23 mouse cellular contexts compared by ENCODE assay signal in genomic region chr3:103514061-103514460, GRCm38 (mm10).
DNase-seq lines count a peak whose midpoint lies in the region; ATAC-seq and TF ChIP-seq lines count a peak whose summit lies in the region.
"Had no signal": no experiment of that assay in that cellular context is flagged by ENCODE, and none has a peak within 500 bp of the region (broad histone marks: within the 10 kb centered on the region; RNA-seq: fewer than 3 reads in every experiment).

No protein-coding gene starts in this region.

- H3K27ac ChIP-seq in limb, embryonic 14.5 days (replicated peaks; ENCODE audit: low read depth, low read length), result no peak overlapping the region
- H3K27ac ChIP-seq in limb, embryonic 10.5 days, result no peak overlapping the region
- peak overlapping the region; percentile 11; the same call in 1 of the 2 replicates for H3K27ac ChIP-seq in limb, embryonic 15.5 days
- H3K27ac ChIP-seq in liver, embryonic 11.5 days (ENCODE audit: low read depth, low read length), result no peak overlapping the region
- H3K27ac ChIP-seq: embryonic facial prominence, embryonic 15.5 days; forebrain, embryonic 12.5 days; forebrain, embryonic 15.5 days; heart, adult 2 months; heart, embryonic 10.5 days; heart, embryonic 13.5 days; hindbrain, embryonic 12.5 days; hindbrain, embryonic 15.5 days had no signal

- no peaks in the 10 kb centered on the region for H3K9me3 ChIP-seq in limb, embryonic 14.5 days (ENCODE audit: control insufficient read depth, low read length)
- no peaks in the 10 kb centered on the region for H3K9me3 ChIP-seq in limb, embryonic 10.5 days (replicated peaks)
- H3K9me3 ChIP-seq in limb, embryonic 15.5 days, result no peaks in the 10 kb centered on the region
- no peaks in the 10 kb centered on the region for H3K9me3 ChIP-seq in liver, embryonic 11.5 days (ENCODE audit: control insufficient read depth, low read length)
- H3K9me3 ChIP-seq: embryonic facial prominence, embryonic 15.5 days; forebrain, embryonic 12.5 days; forebrain, embryonic 15.5 days; heart, embryonic 10.5 days; heart, embryonic 13.5 days; hindbrain, embryonic 12.5 days; hindbrain, embryonic 15.5 days had no signal

- no peaks in the 10 kb centered on the region for H3K27me3 ChIP-seq in limb, embryonic 14.5 days (ENCODE audit: control insufficient read depth, insufficient read depth, low read length)
- no peaks in the 10 kb centered on the region for H3K27me3 ChIP-seq in limb, embryonic 10.5 days (ENCODE audit: low read depth, poor library complexity, severe bottlenecking)
- H3K27me3 ChIP-seq in limb, embryonic 15.5 days, result no peaks in the 10 kb centered on the region
- no peaks in the 10 kb centered on the region for H3K27me3 ChIP-seq in liver, embryonic 11.5 days (replicated peaks; ENCODE audit: control insufficient read depth, insufficient read depth, low read length)
- H3K27me3 ChIP-seq: embryonic facial prominence, embryonic 15.5 days; forebrain, embryonic 12.5 days; forebrain, embryonic 15.5 days; heart, embryonic 13.5 days; hindbrain, embryonic 12.5 days; hindbrain, embryonic 15.5 days had no signal

- 60% methylated on average over 7 of the region's 7 CpGs for WGBS in limb, embryonic 14.5 days
- 69% methylated on average over 7 of the region's 7 CpGs for WGBS in limb, embryonic 10.5 days
- 54% methylated on average over 7 of the region's 7 CpGs for WGBS in limb, embryonic 15.5 days
- WGBS in liver, embryonic 11.5 days, result 48% methylated on average over 7 of the region's 7 CpGs

- no peaks in the 10 kb centered on the region for H3K36me3 ChIP-seq in limb, embryonic 14.5 days (ENCODE audit: control insufficient read depth, insufficient read depth, low read length)
- H3K36me3 ChIP-seq in limb, embryonic 10.5 days, result no peaks in the 10 kb centered on the region
- H3K36me3 ChIP-seq in limb, embryonic 15.5 days, result no peaks in the 10 kb centered on the region
- no peaks in the 10 kb centered on the region for H3K36me3 ChIP-seq in liver, embryonic 11.5 days (ENCODE audit: control insufficient read depth, insufficient read depth, low read length)
- H3K36me3 ChIP-seq: embryonic facial prominence, embryonic 15.5 days; forebrain, embryonic 12.5 days; forebrain, embryonic 15.5 days; heart, embryonic 10.5 days; heart, embryonic 13.5 days; hindbrain, embryonic 12.5 days; hindbrain, embryonic 15.5 days had no signal

- no peak overlapping the region for H3K9ac ChIP-seq in limb, embryonic 14.5 days (ENCODE audit: low read depth, low read length, severe bottlenecking)
- H3K9ac ChIP-seq in limb, embryonic 15.5 days, result no peak overlapping the region
- no peak overlapping the region for H3K9ac ChIP-seq in liver, embryonic 11.5 days (ENCODE audit: low read depth, low read length)
- H3K9ac ChIP-seq: embryonic facial prominence, embryonic 15.5 days; forebrain, embryonic 12.5 days; forebrain, embryonic 15.5 days; heart, embryonic 13.5 days; hindbrain, embryonic 12.5 days; hindbrain, embryonic 15.5 days had no signal

- H3K4me2 ChIP-seq in limb, embryonic 14.5 days (replicated peaks; ENCODE audit: low read depth, low read length, severe bottlenecking), result no peak overlapping the region
- no peak overlapping the region for H3K4me2 ChIP-seq in limb, embryonic 15.5 days
- H3K4me2 ChIP-seq in liver, embryonic 11.5 days, result no peak overlapping the region
- H3K4me2 ChIP-seq: embryonic facial prominence, embryonic 15.5 days; forebrain, embryonic 12.5 days; forebrain, embryonic 15.5 days; heart, embryonic 13.5 days; hindbrain, embryonic 12.5 days; hindbrain, embryonic 15.5 days had no signal

- peak; percentile 16 for DNase-seq in limb, embryonic 14.5 days (ENCODE audit: low spot score)
- DNase-seq in limb, embryonic 10.5 days (ENCODE audit: low spot score), result no peak
- DNase-seq in 3T3-L1 (ENCODE audit: low read depth, low spot score) (peak; percentile 11), adipocyte (ENCODE audit: low spot score) (peak; percentile 29)
- DNase-seq in liver, embryonic 11.5 days (ENCODE audit: low spot score), result no peak
- DNase-seq: adrenal gland, postnatal 10 days; cerebellum, adult 11-12 months; cerebellum, adult 8-10 months; cerebellum, postnatal 10 days; cerebellum, postnatal 36 days; embryo, embryonic 11 days; gastrocnemius, postnatal 25 days; heart, adult 2 months; heart, postnatal 14 days had no signal

- H3K4me3 ChIP-seq in limb, embryonic 14.5 days (replicated peaks; ENCODE audit: low read length), result no peak overlapping the region
- no peak overlapping the region for H3K4me3 ChIP-seq in limb, embryonic 10.5 days
- H3K4me3 ChIP-seq in limb, embryonic 15.5 days, result no peak overlapping the region
- H3K4me3 ChIP-seq in liver, embryonic 11.5 days (ENCODE audit: low read depth, low read length), result no peak overlapping the region
- H3K4me3 ChIP-seq: embryonic facial prominence, embryonic 15.5 days; forebrain, embryonic 12.5 days; forebrain, embryonic 15.5 days; heart, adult 2 months; heart, embryonic 10.5 days; heart, embryonic 13.5 days; hindbrain, embryonic 12.5 days; hindbrain, embryonic 15.5 days had no signal

- H3K4me1 ChIP-seq in limb, embryonic 14.5 days (ENCODE audit: control insufficient read depth, insufficient read depth, low read length), result no peaks in the 10 kb centered on the region
- peaks cover 6% of the 10 kb centered on the region; the same call in 1 of the 2 replicates for H3K4me1 ChIP-seq in limb, embryonic 10.5 days
- H3K4me1 ChIP-seq in limb, embryonic 15.5 days, result no peaks in the 10 kb centered on the region
- no peaks in the 10 kb centered on the region for H3K4me1 ChIP-seq in liver, embryonic 11.5 days (replicated peaks; ENCODE audit: control insufficient read depth, insufficient read depth, low read length)
- H3K4me1 ChIP-seq: embryonic facial prominence, embryonic 15.5 days; forebrain, embryonic 12.5 days; heart, embryonic 10.5 days; heart, embryonic 13.5 days; hindbrain, embryonic 12.5 days had no signal

- ATAC-seq in limb, embryonic 14.5 days (ENCODE audit: low FRiP score, low read depth), result no peak
- no peak for ATAC-seq in limb, embryonic 15.5 days (ENCODE audit: insufficient number of reproducible peaks, low FRiP score, low TSS enrichment, low read depth)
- no peak for ATAC-seq in liver, embryonic 11.5 days (replicated peaks; ENCODE audit: low FRiP score)
- ATAC-seq: activated CD4-positive, CD25-positive, alpha-beta regulatory T cell, adult 4 months; forebrain, embryonic 15.5 days had no signal

- no peak for TF ChIP-seq POLR2A in limb, embryonic 14.5 days (IDR thresholded peaks at IDR 0.05; ENCODE audit: borderline replicate concordance, extremely low read depth, insufficient read depth, insufficient read length)

Comparison
In these comparisons a context has a peak if more than half of its experiments do, and no peak if none do; other contexts are left out.
1. DNase-seq: peak in limb, embryonic 14.5 days (single experiment), 3T3-L1 (single experiment) and adipocyte (single experiment); none in limb, embryonic 10.5 days (single experiment) and liver, embryonic 11.5 days (single experiment).